Mouse (Mus musculus) monocyte, adult 2 months (primary cell): ENCODE results near the gene Galnt2.

Experiments
- DNase-seq, 2 experiments: peaks; one replicate each; pipeline ENCODE4 v3.0.0; 2022; ENCODE audit warnings: low spot score in 2 of 2, low read depth in 1 of 2

Galnt2 gene

GRCm38 (mm10) chr8:124270504-124270903, 39.3 kb downstream of the Galnt2 start:
- DNase-seq = no peak

DNA sequence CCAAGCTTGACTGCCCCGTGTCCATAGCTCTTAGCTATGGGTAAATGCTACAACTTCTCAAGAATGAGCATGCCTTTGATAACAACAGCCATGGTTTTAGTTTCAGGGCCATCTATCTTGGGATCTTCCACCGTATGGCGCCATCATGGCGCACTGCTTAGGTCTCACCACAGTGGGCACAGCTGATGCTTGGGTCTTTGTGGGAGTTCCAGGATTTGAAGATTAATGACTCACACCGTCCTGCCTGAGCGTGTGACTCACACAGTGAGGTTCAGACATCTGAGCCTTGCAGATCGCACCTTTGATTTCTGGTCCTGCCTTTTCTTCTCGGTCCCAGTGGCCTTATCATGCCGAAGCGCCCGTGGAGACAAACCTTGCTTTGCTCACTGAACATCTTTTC, 39.7 kb downstream of the Galnt2 start:
- no peak for DNase-seq

GRCm38 (mm10) chr8:124271518-124271917, 40.3 kb downstream of the Galnt2 start:
- DNase-seq = no peak

- no peak for DNase-seq
Observed at GRCm38 (mm10) chr8:124272792-124273191, 41.6 kb downstream of the Galnt2 start.

- DNase-seq = no peak
Observed at GRCm38 (mm10) chr8:124273606-124274218, 42.5 kb downstream of the Galnt2 start.

- DNase-seq = no peak
Observed at GRCm38 (mm10) chr8:124274441-124275120, 43.4 kb downstream of the Galnt2 start.

DNA sequence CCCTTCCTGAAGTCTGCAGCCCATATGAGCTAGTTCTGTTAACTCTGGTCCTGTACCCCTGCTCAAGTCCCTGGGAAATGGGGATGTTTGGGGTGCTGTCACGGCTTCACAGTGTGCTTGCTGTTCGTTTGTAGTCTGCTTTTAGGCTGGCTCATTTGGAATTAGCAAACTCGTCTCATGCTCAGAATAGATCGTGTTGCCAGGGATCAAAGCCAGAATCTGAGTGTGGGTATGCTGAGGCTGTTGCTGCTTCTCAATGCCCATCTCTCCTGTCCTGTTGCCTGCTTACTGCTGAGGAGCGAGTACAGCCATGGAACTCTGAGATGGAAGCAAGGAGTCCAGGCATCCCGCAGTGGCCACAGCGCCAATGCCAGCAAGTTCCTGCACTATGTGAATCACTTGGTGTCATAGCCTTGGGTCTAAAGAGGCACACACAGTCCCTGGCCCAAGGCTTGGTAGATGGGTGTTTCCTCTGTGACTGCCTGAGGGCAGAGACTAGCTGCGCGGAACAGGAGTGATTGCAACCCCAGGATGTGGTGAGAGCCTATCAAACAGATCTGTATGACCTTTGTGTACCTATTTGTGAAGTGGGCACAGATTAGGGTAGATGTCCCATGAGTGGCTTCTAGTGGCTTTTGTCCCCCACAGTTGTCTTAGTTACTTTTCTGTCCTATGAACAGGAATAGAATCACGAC, 44.3 kb downstream of the Galnt2 start:
- no peak for DNase-seq

- DNase-seq = no peak
Observed at GRCm38 (mm10) chr8:124277951-124278910, 47.0 kb downstream of the Galnt2 start.

GRCm38 (mm10) chr8:124278956-124279689, 47.9 kb downstream of the Galnt2 start:
- no peak for DNase-seq

DNA sequence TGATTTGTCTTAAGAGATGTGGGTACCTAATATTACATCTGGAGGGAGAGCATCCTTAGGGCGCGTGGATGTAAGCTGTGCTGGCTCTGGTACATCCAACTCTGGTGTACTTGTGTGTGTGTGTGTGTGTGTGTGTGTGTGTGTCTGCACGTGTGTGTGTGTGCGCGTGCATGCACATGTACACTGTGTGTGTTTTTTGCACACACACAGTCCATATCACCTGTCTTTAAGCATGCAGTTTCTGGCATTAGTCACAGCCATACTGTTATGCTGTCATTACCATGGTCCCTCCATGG, 48.4 kb downstream of the Galnt2 start:
- no peak for DNase-seq

GRCm38 (mm10) chr8:124281700-124282541, 50.7 kb downstream of the Galnt2 start:
- no peak for DNase-seq

DNA sequence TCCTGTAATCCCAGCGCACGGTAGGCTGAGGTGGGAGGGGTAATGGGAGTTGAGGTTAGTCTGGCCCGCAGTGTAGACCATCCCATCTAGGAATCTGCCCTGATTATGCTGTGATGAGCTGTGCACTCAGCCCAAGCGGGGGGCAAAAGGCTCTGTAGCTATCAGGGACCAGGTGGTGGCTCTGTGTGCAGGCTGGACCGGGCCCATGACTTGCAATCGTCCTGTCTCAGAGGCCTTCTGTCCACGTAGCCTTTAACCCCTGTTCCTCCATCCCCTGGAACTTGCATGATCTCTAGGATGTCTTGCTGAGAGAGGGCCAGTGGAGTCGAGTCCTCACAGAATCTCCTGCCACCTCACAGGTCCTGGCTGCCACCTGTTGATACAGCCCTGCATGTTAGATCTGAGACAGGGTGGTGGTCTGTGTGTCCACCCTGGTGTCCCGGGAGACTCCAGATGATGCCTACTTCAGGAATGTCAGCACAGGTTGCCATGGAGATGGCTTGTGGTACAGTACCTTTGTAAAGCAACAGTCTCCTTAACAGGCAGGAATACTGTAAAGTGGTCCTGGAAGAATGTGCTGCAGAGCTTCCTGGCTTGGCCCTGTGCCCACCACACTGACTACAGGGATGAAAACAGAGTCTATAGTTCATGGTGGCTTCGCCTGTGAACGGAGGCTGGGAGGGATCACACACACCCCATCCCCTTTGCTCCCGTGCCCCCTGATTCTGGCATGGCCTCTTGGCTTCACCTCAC, 51.9 kb downstream of the Galnt2 start:
- DNase-seq = no peak

DNA sequence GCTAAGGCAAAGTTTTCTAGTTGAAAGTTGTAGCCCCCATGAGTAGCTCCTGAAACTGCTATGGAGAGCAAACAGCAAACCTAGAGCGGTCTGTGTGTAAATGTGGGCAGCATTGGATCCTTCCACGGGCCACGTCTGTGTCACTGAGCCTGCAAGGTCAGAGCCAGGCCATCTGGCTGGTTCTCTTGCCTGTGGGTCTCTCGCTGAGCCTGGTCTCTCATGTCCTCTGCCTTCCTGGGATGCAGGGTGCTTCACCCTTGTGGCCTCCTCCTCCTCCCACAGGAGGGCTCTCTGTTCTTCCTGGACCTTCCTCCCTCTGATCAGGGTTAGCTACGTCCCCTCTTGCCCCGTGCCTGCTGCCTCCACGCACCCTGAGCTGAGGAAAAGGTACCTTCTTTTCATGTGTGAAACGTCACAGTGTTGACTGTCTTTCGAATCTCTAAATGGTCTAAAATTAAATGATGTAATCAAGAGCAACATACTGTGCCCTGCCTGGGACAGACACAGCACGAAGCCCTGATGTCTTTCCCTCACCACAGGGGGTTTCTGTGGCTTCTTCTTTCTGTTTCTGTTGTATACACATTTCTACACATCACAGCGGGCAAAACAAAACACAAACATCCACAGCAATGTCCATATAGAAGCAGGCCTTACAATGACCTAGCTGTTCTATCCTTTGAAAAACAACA, 52.6 kb downstream of the Galnt2 start:
- no peak for DNase-seq

GRCm38 (mm10) chr8:124284333-124284711, 53.1 kb downstream of the Galnt2 start:
- no peak for DNase-seq

DNA sequence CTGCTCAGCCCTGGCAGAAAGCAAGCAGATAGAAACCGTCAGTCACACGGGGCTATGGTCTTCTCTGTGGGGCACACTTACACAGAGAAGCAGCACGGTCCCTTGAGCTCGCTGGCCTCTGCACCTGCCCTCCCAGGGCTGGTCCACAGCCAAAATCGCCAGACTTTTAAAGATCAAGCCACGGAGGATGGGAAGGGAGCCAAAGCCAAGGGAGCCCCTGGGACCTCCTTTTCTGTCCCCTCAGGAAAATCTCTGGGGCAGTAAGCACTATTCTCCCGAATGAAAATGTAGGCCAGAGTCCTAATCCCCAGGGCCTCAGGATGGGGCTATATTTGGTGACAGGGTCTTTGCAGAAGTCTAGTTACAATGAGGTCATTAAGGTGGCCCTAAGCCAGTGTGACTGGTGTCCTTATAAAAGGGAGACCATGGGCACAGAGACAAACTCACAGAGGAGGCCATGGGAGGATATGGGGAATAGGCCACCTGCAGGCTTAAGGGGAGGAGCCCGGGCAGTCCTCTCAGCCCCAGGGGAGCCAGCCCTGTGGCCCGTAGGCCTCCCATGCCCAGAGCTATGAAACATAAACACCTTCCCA, 53.9 kb downstream of the Galnt2 start:
- no peak for DNase-seq

DNA sequence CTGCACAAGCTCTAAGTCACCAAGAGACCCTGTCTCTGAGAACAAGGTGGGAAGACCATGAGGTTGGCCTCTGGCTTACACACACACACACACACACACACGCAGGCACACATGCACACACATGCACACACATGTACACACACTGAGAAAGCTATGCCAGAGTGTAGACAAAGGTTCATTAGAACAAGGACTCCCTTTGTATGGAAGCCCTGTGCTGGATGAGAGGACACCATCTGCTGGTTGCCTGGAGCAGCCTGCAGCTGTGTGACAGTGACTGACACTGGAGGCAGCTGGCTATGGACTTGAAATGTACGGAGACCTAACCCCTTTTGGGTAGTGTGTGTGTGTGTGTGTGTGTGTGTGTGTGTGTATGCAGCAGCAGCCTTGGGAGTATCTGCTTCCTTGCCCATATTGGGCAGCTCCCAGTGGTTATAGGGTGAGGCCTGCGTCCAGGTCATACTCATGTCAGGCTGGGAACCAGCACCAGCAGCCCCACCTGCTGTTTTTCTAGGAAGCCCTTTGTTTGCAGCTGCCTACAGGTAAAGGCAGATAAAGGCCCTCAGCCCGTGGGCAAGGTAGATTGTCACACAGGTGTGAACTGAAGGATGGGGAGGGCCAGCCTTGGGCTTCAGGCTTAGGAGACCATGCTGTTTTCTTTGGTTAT, 55.4 kb downstream of the Galnt2 start:
- DNase-seq = no peak

DNA sequence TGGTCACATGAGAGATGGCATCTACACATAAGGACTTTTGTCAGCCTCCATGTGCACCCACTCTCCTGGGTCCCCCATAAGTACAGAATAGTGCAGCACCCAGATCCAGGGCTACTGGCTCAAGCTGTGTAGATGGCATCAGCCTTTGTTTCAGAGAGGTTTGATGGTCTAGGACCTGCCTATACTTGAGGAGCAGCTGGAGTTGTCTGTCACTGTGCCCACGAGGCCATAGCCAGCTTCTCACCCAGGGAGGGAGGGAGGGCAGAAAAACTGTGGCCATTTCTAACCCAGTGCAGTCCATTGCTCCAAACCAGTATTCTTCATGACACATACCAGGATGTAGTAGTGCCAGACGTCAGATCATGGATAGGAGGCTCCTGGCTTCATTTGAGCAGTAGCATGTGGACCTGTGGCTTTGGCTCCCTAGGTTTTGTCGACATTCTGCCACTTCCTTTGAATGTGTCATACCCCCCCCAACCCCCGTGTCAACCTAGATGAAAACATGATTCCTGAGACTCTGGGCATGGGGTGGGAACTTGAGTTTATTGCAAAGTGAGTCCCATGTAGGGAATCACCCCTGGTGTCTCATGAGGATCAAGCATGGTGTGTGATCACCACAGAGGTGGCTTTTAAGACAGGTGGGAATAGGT, 57.1 kb downstream of the Galnt2 start:
- DNase-seq = no peak
